Mouse (Mus musculus): ENCODE measurements around the gene Ston2.
"Not testable (repeated sequence)": the region's sequence is repeated elsewhere in the genome, so short reads cannot be mapped to it uniquely, and the experiment has no call there.

Gene Ston2

DNA sequence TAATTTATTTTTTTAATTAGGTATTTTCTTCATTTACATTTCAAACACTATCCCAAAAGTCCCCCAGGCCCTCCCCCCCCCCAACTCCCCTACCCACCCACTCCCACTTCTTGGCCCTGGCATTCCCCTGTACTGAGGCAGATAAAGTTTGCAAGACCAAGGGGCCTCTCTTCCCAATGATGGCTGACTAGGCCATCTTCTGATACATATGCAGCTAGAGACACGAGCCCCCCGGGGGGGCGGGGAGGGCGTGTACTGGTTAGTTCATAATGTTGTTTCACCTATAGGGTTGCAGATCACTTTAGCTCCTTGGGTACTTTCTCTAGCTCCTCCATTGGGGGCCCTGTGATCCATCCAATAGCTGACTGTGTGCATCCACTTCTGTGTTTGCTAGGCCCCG is 41.3 kb downstream of the Ston2 start:
- DNase-seq, result not testable (repeated sequence)

DNA sequence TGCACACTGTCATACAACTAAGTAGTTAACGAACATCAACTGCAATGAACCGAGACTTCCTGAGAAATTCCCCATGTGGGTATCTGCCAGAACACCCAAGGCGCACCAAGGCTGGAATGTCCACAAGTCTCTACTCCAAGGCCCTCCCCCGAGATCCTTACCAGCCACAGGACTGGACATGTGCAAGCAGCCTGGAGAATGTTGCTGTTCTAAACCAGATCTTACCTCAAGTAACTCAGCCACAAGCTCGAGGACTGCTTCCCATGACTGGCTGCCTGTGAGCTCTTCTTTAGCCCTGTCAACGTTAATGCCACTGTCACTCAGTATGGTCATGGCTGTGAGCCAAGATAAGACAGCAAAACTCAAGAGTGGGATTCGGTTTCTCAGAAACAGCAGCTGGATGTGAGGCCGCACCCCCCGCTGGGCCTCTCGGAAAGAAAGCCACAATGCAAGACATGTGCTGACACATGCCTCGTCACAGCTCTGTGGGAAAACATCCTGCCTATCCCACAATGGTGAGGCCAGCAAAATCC is 42.4 kb downstream of the Ston2 start:
- DNase-seq, result no peak

DNA sequence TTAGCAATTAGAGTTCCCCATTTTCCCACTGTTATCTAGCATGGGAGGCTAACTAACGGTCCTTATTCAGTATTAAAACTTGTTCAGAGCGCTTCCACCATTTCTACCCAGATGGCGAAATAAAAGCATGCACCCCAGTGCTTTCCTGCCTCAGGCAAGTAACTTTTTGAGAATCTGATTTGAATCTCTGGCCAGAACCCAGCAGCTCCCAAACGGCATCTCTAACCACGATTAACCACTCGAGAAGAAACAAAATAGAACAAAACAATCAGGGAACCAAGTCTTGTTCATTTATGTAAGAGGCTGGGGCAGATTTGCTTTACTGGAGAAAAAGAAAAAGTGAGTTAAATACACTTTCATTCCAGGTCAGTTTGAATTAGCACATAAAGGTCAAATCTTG is 44.1 kb downstream of the Ston2 start:
- DNase-seq, result no peak

DNA sequence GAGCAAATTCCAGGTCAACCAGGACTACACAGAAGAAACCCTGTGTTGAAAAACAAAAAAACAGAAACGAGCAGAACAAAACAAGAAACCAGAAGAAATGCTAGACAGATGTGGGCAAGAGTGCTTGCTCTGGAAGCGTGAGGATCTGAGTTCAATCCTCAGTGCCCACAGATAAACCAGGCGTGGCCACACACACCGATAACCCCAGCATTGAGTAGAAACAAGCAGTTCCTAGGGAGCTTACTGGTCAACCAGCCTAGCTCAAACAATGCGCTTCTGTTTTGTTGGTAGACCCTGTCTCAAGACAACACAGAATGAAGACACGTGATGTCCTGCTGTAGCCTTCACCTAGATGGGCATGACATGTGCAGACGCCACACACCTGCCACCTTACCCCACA is 45.3 kb downstream of the Ston2 start:
- DNase-seq, result no peak

DNA sequence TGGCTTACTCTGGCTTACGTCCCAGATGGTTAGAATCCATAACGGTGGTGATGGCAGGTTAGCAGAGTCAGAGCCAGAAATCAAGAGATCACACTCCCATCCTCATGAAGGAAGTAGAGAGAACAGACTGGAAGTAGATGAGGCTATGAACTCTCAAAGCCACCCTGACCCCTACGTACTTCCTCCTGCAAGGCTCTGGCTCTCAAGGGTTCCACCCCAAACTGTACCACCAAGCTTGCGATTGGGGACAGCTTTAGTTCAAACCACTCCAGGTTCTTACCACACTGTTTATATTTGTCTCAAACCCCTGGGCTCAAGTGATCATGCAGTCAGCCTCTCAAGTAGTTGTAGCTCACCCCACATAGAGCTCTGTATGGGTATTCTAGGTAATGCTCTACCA is 49.8 kb downstream of the Ston2 start:
- no peak for DNase-seq

DNA sequence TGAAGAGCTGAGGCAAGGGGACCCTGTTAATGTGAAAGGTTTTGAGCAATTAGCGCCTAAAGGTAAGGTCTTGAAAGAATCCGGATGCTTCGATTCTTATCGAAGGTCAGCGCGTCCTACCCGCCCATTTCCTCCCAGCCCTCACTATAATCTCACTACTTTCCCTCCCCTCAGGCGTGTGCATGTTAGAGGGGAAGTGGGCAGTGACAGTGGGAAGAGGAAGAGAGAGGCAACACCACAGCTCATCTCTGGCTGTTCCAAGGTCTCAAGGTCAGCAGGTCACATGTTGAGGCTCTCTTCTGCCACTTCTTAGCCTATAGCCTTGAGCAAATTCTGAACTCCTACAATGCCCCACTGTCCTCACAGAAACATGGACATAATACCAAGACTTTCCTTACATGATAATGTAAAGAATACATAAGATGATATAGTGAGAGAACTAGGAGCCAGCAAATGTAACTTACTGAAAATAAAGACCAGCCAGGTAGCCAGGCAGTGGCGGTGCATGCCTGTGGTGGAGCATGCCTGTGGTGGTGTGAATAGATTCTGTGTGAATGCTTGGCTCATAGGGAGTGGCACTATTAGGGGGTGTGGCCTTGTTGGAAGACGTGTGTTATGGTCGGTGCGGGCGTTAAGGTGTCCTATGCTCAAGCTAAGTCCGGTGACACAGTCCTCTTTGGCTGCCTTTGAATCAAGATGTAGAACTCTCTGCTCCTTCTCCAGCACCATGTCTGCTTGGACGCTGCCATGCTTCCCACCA is 51.8 kb downstream of the Ston2 start:
- DNase-seq, result no peak

DNA sequence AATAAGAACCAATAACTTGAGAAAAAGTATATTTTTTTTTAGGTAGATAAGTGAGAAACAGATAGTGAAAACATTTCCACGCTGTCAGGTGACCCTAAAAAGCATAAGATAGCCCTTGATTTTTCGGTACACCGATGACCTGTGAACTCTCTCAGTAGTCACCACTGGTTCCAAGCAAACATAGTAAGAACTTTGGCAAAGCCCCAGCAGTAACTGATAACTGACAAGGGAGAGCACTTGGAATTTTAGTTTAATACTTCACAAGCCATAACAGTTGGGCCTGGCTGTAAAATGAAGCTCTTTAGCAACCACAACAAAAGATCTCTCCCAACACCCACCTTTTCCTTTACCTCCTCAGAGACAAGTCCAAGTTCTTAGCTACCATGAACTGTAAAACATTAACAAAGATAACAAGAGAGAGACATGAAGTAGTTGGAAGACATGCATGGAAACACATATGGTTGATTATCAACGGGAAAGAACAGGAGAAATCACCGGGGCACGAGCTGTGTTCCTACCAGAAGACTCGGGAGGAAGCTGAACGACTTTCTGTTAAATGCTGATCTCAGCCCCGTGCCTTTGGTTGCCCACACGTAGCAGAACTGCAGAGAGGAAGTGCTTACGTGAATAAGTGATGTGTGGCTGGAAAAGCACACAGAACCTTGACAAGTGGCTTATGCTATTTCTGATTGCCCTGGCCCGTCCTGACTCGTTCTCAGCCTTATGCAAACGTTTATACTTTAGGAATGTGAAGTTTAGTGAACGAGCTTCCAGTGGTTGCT is 53.8 kb downstream of the Ston2 start:
- no peak for DNase-seq

DNA sequence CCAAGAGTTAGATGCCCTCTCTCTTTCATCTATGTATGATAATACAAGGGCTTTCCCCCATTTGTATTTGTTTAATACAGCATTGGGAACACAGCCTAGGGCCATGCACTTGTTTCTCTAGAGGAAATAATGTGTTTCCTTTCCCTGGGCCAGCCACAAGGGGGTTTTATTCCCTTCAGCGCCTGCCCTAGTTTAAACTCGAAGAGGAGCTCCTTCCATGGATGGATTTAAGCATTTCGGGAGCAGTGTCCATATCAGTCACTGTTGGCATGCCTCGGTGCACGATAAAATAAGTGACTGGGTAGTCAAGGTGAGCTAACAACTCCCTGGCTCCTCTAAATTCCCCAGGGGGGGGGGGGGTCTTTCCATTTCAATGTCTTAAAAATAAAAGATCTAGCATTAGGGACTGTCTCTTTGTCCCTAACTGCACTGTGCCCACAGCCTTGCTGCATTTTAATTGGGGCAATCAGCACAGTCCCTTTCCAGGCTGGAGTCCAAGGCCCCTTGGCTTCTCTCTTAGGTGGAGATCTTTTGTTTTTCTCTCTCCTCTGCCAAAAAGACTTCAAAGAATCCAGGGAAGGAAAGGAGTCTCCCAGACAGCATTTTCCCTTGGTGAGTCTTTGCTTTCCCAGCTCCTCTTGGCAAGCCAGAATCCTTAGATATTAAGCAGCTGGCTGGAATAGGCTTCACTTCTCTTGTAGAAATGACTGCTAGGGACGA is 55.3 kb downstream of the Ston2 start:
- no peak for DNase-seq

DNA sequence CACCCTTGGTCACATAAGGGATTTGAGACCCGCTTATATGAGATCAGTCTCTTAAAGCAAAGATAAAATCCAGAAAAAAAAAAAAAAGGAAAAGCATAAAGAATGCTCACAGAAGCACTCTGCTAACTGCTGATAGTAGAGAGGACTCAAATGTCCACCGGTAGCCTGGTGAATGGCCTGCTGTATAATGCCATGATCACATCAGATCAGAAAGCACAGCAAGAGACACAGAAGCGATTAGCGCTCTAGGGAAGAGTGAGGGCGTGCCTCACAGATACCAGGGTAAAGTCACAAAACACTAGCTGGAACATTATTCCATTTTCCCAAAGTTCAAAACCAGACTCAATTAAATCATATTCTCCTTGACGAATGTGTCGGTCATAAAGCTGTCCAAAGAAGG is 62.0 kb downstream of the Ston2 start:
- DNase-seq, result no peak

DNA sequence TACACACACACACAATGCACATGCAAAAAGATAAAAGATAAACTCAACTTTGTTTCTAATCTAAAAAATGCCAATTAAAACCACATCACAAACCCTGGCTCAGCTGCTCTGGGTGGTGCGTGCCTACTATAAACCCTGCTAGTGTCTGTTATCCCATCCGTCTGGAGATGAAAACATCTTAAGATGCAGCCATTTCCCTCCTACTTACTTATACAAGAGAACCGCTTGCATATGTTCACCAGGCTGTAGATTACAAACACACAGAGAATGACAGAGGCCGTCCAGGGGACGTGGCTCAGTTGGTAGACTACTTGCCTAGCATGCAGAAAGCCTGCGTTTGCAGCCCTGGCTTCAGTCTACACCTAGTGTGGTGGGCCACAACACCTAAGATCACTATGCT is 64.3 kb downstream of the Ston2 start:
- no peak for DNase-seq

DNA sequence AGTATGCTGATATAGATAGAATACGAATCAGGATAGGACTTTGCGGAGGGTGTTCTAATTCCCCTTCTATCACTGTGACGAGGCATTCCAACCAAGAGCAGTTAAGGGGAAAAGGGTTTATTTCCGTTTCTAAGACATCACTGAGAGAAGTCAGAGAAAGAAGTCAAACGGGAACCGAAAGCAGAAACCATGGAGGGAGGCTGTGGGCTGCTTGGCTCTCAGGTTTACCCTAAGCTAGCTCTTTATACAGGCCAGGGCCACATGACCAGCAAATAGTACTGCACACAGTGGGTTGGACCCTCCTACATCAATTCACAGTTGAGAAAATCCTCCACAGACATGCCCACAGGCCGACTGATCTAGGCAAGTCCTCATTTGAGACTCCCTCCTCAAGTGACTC is 69.1 kb downstream of the Ston2 start:
- DNase-seq, result no peak

DNA sequence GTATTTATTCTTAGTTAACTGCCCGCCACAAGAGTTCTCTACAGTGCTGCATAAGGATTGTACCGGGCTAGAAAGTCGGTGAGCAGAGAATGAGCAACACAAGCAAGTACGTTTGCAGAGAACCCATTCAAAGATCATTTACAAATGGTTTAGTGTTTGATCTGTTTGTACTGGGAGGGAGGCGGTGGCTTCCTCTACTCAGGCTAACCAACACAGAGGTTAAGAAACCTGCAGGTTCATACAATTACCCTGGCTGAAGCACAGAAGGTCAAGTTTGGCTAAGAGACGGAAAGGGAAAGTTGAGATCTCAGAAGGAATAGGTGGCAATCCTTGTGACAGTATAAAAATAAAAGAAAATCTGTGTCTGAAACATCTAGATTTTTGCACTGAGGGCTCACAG is 72.5 kb downstream of the Ston2 start:
- DNase-seq, result no peak

DNA sequence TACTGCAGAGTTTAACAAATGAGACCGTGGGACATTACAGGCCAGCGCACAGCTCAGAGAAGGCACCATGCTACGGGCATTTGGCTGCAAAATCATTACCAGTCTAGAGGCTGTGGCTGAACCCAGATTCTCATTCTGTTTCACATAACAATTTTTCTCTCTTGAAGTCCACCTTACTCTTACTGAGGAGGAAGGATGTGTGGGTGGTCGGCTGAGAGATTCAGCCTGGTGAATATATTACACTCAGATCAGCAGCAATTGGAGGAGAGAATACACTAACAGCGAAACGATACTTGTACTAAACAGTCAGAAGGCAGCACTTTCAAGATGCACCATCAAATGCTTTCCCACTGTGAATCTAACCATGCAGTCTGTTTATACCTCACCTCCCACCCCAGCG is 74.8 kb downstream of the Ston2 start:
- no peak for DNase-seq

DNA sequence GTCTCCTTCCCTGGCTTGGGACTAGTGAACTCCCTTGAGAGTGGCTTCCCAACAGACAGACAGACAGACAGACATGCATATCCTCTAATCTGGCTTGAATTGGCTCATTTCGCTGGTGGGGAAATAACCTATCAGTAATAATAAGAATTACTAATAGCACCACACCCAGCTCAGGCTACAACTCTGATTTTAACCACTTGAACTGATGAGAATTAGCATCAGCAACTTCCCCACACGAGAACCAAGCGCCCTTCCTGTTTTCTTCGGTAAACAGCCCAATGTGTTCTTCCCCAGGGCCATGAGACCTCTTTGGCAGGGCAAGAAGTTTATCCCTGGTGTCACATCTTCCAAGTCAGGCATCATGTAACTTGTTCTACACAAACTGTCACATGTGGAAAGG is 76.5 kb downstream of the Ston2 start:
- DNase-seq, result no peak

DNA sequence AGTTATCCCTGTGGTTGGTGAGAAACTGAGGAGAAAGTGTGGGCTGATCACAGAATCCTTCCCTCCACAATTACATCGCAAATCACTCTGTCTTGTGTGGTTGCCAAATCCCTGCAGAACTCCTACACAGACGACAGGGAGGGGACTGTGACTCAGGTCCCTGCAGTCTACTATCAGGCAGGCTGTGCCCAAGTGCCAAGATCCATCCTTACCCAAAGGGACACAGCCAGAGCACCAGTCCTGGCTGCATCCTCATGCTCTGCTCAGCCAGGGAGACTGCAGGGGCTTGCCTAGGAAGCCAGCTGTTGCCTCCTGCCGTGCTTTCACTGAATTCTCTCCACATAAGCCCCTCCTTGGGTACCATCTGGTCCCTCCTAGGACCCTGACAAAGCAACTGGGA is 77.3 kb downstream of the Ston2 start:
- no peak for DNase-seq

DNA sequence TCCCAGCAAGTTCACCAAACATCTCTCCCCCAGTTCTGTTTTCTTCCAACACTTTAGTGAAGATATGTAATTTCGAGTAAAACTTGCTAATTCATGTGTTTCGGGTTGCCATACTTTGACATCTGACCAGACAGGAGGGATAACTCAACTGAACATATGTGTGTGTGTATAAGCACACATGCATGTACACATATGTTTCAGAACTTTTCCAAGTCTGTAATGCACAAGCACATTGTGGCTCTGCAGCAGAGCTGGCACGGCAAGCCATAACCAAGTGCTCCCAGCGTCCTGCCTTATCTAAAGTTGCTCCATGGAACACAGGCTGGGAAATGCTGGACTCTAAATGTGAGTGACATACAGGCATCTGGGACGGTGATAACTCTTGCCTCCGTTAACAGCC is 78.6 kb downstream of the Ston2 start:
- no peak for DNase-seq

DNA sequence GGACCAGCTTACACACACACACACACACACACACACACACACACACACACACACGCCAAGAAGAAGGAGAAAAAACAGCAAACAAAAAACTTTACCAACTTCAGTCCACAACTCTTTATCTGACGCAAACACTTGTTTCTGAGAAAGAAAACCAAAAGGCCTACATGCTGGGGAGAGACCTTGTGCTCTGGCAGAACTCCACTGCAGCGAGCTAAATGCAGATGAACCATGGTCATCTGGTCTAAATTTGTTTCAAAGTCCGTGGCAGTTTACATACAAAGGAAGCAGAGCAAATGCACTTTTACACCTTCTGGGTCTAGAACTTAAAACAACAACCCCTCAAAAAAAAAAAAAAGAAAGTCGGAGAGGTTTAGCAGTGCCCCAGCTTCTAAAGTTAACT is 79.0 kb downstream of the Ston2 start:
- no peak for DNase-seq

DNA sequence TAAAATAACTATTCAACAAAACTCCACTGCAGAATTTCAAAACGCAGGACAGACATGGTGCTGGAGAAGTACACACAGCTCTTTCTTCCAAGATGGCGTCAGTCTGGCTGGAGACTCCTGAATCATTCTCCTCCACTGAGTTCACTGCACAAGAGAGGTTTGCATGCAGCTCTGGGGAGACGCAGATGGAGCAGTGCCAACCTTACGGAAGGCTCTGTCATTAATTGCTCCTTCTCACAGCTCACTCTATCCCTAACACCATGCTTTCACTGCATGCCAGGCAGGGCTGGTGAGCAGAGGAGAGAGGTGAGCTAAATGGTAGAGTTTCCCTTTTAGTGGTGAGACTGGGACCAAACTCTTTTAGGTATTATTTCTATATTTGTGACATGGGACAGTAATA is 80.4 kb downstream of the Ston2 start:
- no peak for DNase-seq

DNA sequence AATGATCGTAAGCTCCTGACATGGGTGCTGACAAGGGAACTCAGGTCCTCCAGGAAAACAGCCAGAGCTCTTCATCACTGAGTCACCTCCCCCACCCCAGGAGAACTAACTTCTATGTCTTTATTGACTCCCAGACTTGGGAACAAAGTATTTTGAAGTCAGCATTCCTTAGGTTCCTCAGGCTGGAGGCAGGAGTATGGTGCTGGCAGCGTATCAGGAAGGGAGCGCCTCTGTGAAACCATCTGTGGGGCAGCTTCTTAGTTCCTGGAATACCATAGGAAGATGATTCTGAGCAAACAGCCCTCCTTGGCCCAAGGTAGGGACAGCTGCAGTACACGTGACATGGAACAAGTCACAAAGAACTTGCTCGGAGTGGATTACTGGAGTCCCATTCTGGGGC is 84.7 kb downstream of the Ston2 start:
- DNase-seq, result no peak

DNA sequence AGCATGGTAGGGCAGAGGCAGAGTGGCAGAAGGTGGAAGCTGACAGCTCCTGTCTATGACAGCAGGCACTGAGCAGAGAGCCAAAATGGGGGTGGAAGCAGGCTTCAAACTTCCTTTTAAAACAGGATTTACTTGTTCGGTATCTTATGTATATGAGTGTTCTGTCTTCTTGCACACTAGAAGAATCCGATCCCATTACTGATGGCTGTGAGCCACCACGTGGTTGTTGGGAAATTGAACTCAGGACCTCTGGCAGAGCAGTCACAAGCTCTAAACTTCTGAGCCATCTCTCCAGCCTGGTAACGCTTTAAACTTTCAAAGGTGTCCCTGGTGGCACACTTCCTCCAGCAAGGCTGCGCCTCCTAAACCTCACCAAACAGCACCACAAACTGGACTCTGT is 85.4 kb downstream of the Ston2 start:
- DNase-seq, result no peak

DNA sequence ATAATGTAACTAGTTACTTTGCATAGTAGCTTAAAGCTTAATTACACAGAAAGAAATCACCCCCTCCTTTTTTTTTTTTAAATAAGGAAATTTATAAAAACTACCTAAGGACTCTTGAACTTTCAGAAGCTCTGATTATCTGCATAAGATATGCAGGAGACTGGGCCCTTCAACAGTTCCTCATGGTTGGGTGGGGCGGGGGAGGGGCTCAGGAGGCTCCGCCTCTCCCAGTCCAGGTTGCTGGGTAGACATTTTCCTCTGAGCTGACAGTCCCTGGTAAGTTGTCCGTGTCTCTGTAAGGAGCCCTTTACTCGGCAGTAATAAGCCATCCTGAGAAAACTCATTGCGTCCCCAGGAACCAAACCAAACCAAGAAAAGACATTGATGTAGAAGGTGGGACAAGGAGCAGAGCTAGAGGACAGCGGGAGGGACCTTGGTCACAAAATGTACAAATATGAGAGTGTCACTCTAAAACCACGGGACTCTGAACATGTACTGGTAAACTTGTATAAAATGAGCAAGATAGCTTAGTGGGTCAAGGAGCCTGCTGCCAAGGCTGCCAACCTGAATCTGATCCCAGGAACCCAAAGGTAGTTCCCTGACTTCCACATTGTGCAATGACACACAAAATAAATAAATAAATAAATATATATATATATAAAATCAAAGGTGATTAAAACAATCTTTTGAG is 88.6 kb downstream of the Ston2 start:
- no peak for DNase-seq

DNA sequence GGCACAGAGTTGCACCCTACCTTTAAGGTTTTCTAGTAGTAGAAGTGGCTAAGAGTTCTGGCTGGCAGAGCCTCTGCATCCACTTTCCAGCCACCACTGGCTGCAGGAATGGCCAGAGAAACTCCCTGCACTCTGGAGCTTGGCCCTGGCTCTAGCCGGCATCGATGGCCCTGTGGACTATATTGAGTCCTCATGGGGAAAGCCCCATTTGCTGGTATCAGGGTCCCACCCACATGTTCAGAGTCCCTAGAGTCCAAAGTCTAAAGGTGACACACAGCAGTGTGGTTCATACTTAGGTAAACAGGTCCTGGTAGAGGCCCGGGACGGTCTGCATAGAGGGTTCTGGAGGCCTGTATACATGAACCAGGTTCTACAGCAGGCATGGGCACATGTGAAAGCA is 92.0 kb downstream of the Ston2 start:
- no peak for DNase-seq

DNA sequence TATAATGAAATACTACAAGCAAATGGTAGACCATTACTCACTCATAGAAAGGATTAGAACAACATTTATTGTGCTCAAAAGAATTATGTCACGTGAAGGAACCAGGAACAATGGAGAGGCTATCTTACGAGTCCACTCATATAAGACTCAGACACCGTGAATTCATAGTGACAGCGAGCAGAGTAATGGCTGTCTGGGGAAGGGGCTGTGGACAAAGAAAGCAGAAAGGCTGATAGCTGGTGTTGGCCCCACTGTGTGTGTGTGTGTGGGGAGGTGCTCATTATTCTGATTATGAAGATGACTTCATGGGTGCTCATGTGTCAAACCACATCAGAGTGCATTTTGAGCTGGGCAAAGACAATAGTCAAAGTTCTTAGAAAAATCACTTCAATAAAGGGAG is 92.4 kb downstream of the Ston2 start:
- no peak for DNase-seq

Data from cerebellum, adult 11 months (tissue).